13 mouse cellular contexts compared by ENCODE assay signal in genomic region chr11:101470206-101470605, GRCm38 (mm10). TPM values are rescaled to one million over a fixed set of nuclear protein-coding genes. Genes with fewer than 3 reads are reported as not detected.
DNase-seq lines count a peak whose midpoint lies in the region; ATAC-seq and TF ChIP-seq lines count a peak whose summit lies in the region.
"Had no signal": no experiment of that assay in that cellular context is flagged by ENCODE, and none has a peak within 500 bp of the region (broad histone marks: within the 10 kb centered on the region; RNA-seq: fewer than 3 reads in every experiment).

No protein-coding gene starts in this region.

- H3K27ac ChIP-seq in forebrain, embryonic 16.5 days (ENCODE audit: low read length) = no peak overlapping the region
- peak overlapping the region; percentile 9; the same call in 1 of the 2 replicates for H3K27ac ChIP-seq in midbrain, embryonic 13.5 days
- H3K27ac ChIP-seq: heart, embryonic 13.5 days; kidney, embryonic 15.5 days had no signal

- peak overlapping the region; percentile 15; the same call in 1 of the 2 replicates for H3K4me2 ChIP-seq in forebrain, embryonic 16.5 days (ENCODE audit: low read length)
- H3K4me2 ChIP-seq in midbrain, embryonic 13.5 days (replicated peaks) = peak overlapping the region; percentile 39
- H3K4me2 ChIP-seq: heart, embryonic 13.5 days; kidney, embryonic 15.5 days; liver, embryonic 11.5 days had no signal

- 16% methylated on average over 7 of the region's 7 CpGs for WGBS in forebrain, embryonic 16.5 days
- WGBS in midbrain, embryonic 13.5 days = 10% methylated on average over 7 of the region's 7 CpGs

- no peak for TF ChIP-seq CTCF in E14TG2a.4 (conservative IDR thresholded peaks at IDR 0.05; ENCODE audit: low read length)

- H3K9ac ChIP-seq in forebrain, embryonic 16.5 days (replicated peaks; ENCODE audit: low read depth, low read length) = no peak overlapping the region
- peak overlapping the region; percentile 39; the same call in 1 of the 2 replicates for H3K9ac ChIP-seq in midbrain, embryonic 13.5 days (replicated peaks)
- H3K9ac ChIP-seq: heart, embryonic 13.5 days; kidney, embryonic 15.5 days had no signal

- peaks cover 13% of the 10 kb centered on the region for H3K36me3 ChIP-seq in E14TG2a.4 (ENCODE audit: insufficient read depth, low read length)
- H3K36me3 ChIP-seq in forebrain, embryonic 16.5 days (ENCODE audit: control insufficient read depth, insufficient read depth) = no peaks in the 10 kb centered on the region
- peaks cover 17% of the 10 kb centered on the region for H3K36me3 ChIP-seq in midbrain, embryonic 13.5 days
- H3K36me3 ChIP-seq: kidney, embryonic 15.5 days had no signal

- no peak for ATAC-seq in forebrain, embryonic 16.5 days
- no peak for ATAC-seq in midbrain, embryonic 13.5 days
- ATAC-seq: inflammation-experienced regulatory T-cells, adult 6 months had no signal

- H3K9me3 ChIP-seq in E14TG2a.4 (ENCODE audit: low read length) = no peaks in the 10 kb centered on the region
- no peaks in the 10 kb centered on the region for H3K9me3 ChIP-seq in forebrain, embryonic 16.5 days (ENCODE audit: control insufficient read depth, low read length)
- no peaks in the 10 kb centered on the region for H3K9me3 ChIP-seq in midbrain, embryonic 13.5 days
- H3K9me3 ChIP-seq: heart, embryonic 13.5 days; kidney, embryonic 15.5 days; megakaryocyte, embryonic 14.5 days had no signal

- peaks cover 62% of the 10 kb centered on the region for H3K4me1 ChIP-seq in E14TG2a.4 (replicated peaks; ENCODE audit: low read depth, low read length)
- peaks cover 25% of the 10 kb centered on the region for H3K4me1 ChIP-seq in forebrain, embryonic 16.5 days (replicated peaks; ENCODE audit: control insufficient read depth, insufficient read depth, low read length)
- H3K4me1 ChIP-seq in midbrain, embryonic 13.5 days (replicated peaks) = peaks cover 64% of the 10 kb centered on the region

- H3K4me3 ChIP-seq in E14TG2a.4 (replicated peaks; ENCODE audit: low read length) = 0 out of 2 replicates have a peak overlapping the region, but pooled peaks have one; percentile 20
- H3K4me3 ChIP-seq in forebrain, embryonic 16.5 days (replicated peaks; ENCODE audit: low read length) = no peak overlapping the region
- peak overlapping the region; percentile 18 for H3K4me3 ChIP-seq in midbrain, embryonic 13.5 days (replicated peaks)
- H3K4me3 ChIP-seq: heart, embryonic 13.5 days; kidney, embryonic 15.5 days; megakaryocyte, embryonic 14.5 days had no signal

- peak; percentile 55 for DNase-seq in ES-CJ7 (ENCODE audit: low read depth, low spot score)
- DNase-seq in testis, postnatal 14 days (ENCODE audit: low spot score) = no peak
- no peak for DNase-seq in right cerebral cortex, postnatal 14 days
- no peak for DNase-seq in urinary bladder, adult 2 months (ENCODE audit: low spot score)
- DNase-seq: cerebellum, adult 18-20 months had no signal

- peaks cover 69% of the 10 kb centered on the region for H3K27me3 ChIP-seq in E14TG2a.4 (ENCODE audit: insufficient read depth, low read length)
- no peaks in the 10 kb centered on the region for H3K27me3 ChIP-seq in forebrain, embryonic 16.5 days (replicated peaks; ENCODE audit: control insufficient read depth, insufficient read depth, low read length)
- no peaks in the 10 kb centered on the region for H3K27me3 ChIP-seq in midbrain, embryonic 13.5 days
- H3K27me3 ChIP-seq: heart, embryonic 13.5 days; kidney, embryonic 15.5 days had no signal

RNA-seq across cellular contexts. Expression of gene Vat1, which starts 4.2 kb away (rescaled TPM):
- polyA plus RNA-seq in forebrain, embryonic 16.5 days (2015; fragmentation: Nextera tagmentation; extraction: Ambion mirVana) = 65.5 and 79.5 TPM in 2 replicates
- 79.5 and 91.5 TPM in 2 replicates for polyA plus RNA-seq in midbrain, embryonic 13.5 days (2015; fragmentation: Nextera tagmentation; extraction: Ambion mirVana)
- 172 and 197 TPM in 2 replicates for polyA plus RNA-seq in urinary bladder, adult 2 months (2012; rRNA removed)

RNA-seq across cellular contexts. Expression of gene Rnd2, which starts 5.4 kb away (rescaled TPM):
- polyA plus RNA-seq in forebrain, embryonic 16.5 days (2015; fragmentation: Nextera tagmentation; extraction: Ambion mirVana) = 91.6 and 95.8 TPM in 2 replicates
- polyA plus RNA-seq in midbrain, embryonic 13.5 days (2015; fragmentation: Nextera tagmentation; extraction: Ambion mirVana) = 102 and 117 TPM in 2 replicates
- 19.2 TPM in 2 replicates for polyA plus RNA-seq in urinary bladder, adult 2 months (2012; rRNA removed)
- polyA plus RNA-seq: inflammation-experienced regulatory T-cells, adult 6 months had no signal

RNA-seq across cellular contexts. Expression of gene Ifi35, which starts 22.0 kb away (rescaled TPM):
- 2.2 and 2.5 TPM in 2 replicates for polyA plus RNA-seq in forebrain, embryonic 16.5 days (2015; fragmentation: Nextera tagmentation; extraction: Ambion mirVana)
- 2.2 and 2.3 TPM in 2 replicates for polyA plus RNA-seq in midbrain, embryonic 13.5 days (2015; fragmentation: Nextera tagmentation; extraction: Ambion mirVana)
- polyA plus RNA-seq in urinary bladder, adult 2 months (2012; rRNA removed) = 66.6 and 79.9 TPM in 2 replicates

RNA-seq across cellular contexts. Expression of gene Rpl27, which starts 28.1 kb away (rescaled TPM):
- polyA plus RNA-seq in forebrain, embryonic 16.5 days (2015; fragmentation: Nextera tagmentation; extraction: Ambion mirVana) = 219 and 239 TPM in 2 replicates
- polyA plus RNA-seq in midbrain, embryonic 13.5 days (2015; fragmentation: Nextera tagmentation; extraction: Ambion mirVana) = 303 and 310 TPM in 2 replicates
- 932 and 1,046 TPM in 2 replicates for polyA plus RNA-seq in urinary bladder, adult 2 months (2012; rRNA removed)

RNA-seq across cellular contexts. Expression of gene Ptges3l, which starts 45.1 kb away (rescaled TPM):
- 2.0 TPM in 2 replicates for polyA plus RNA-seq in forebrain, embryonic 16.5 days (2015; fragmentation: Nextera tagmentation; extraction: Ambion mirVana)
- 2.0 and 2.6 TPM in 2 replicates for polyA plus RNA-seq in midbrain, embryonic 13.5 days (2015; fragmentation: Nextera tagmentation; extraction: Ambion mirVana)
- 21.1 and 28.2 TPM in 2 replicates for polyA plus RNA-seq in urinary bladder, adult 2 months (2012; rRNA removed)

Comparison
In these comparisons a context has a peak if more than half of its experiments do, and no peak if none do; other contexts are left out.
1. RNA of gene Ifi35, which starts 22.0 kb away (polyA plus RNA-seq): 66.6 to 79.9 TPM in urinary bladder, adult 2 months; 2.2 to 2.3 TPM in midbrain, embryonic 13.5 days and 2.2 to 2.5 TPM in forebrain, embryonic 16.5 days; every median in the first group is over 10 times any median in the second.